Mouse (Mus musculus): Measurements from ENCODE around the gene Aurkaip1. TPM values are rescaled to one million over a fixed set of nuclear protein-coding genes. Genes with fewer than 3 reads are reported as not detected.

Gene Aurkaip1
- polyA plus RNA-seq, 1 experiment from 2014 or later, result 129 TPM

DNA sequence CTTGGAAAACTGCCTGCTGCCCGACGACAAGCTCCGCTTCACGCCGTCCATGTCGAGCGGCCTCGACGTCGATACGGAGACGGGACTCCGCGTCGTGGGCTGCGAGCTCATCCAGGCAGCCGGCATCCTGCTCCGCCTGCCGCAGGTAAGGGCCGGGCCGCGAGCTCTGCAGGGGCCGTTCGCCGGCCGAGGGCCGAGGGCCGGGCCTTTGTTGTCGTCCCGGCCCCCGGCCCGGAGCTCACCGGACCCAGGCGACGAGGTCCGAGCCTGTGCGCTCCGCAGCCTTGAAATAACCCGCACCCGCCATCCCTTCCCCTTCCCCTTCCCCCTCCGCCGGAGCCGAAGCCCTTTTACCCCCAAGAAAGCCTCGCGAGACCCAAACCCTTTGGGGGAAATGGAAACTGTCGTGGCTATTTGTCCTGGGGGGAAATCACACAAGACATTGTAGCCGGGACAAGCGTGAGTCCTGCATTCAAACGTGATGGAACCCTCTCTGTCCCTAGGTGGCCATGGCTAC is 18.3 kb upstream of the Aurkaip1 start:
- Histone ChIP-seq H3K4me2 (ENCODE audit: low read depth) (peak overlapping the region; percentile 84), H3K9me3 (ENCODE audit: control insufficient read depth, low read length) (no peaks in the 10 kb centered on the region), H3K4me3 (ENCODE audit: low read depth, low read length) (peak overlapping the region; percentile 87), H3K27ac (ENCODE audit: low read depth, low read length) (peak overlapping the region; percentile 85), H3K9ac (ENCODE audit: low read length) (peak overlapping the region; percentile 100), H3K4me1 (ENCODE audit: control insufficient read depth, insufficient read depth, low read length) (peaks cover 15% of the 10 kb centered on the region), H3K36me3 (ENCODE audit: control insufficient read depth, insufficient read depth, low read length) (peaks cover 19% of the 10 kb centered on the region), H3K27me3 (ENCODE audit: control insufficient read depth, insufficient read depth, low read length) (no peaks in the 10 kb centered on the region)
- DNase-seq (ENCODE audit: low spot score) (peak; percentile 59), ATAC-seq (ENCODE audit: insufficient read depth, low FRiP score, low TSS enrichment) (peak; percentile 41)
- WGBS, result under 1% methylated on average over 49 of the region's 49 CpGs

GRCm38 (mm10) chr4:155817533-155817932 is 13.5 kb upstream of the Aurkaip1 start:
- H3K9me3 ChIP-seq (ENCODE audit: control insufficient read depth, low read length), result no peaks in the 10 kb centered on the region
- H3K4me3 ChIP-seq (ENCODE audit: low read depth, low read length), result no peak overlapping the region
- ATAC-seq (ENCODE audit: insufficient read depth, low FRiP score, low TSS enrichment), result no peak
- no peaks in the 10 kb centered on the region for H3K27me3 ChIP-seq (ENCODE audit: control insufficient read depth, insufficient read depth, low read length)
- WGBS, result 86% methylated on average over 4 of the region's 4 CpGs
- DNase-seq (ENCODE audit: low spot score), result no peak
- peaks cover 41% of the 10 kb centered on the region for H3K36me3 ChIP-seq (ENCODE audit: control insufficient read depth, insufficient read depth, low read length)
- H3K9ac ChIP-seq (ENCODE audit: low read length), result no peak overlapping the region
- H3K27ac ChIP-seq (ENCODE audit: low read depth, low read length), result no peak overlapping the region
- no peak overlapping the region for H3K4me2 ChIP-seq (ENCODE audit: low read depth)
- peaks cover 10% of the 10 kb centered on the region for H3K4me1 ChIP-seq (ENCODE audit: control insufficient read depth, insufficient read depth, low read length)

GRCm38 (mm10) chr4:155821025-155821424 is 10.0 kb upstream of the Aurkaip1 start:
- no peak for ATAC-seq (ENCODE audit: insufficient read depth, low FRiP score, low TSS enrichment)
- 86% methylated on average over 7 of the region's 7 CpGs for WGBS
- peaks cover 46% of the 10 kb centered on the region for H3K36me3 ChIP-seq (ENCODE audit: control insufficient read depth, insufficient read depth, low read length)

DNA sequence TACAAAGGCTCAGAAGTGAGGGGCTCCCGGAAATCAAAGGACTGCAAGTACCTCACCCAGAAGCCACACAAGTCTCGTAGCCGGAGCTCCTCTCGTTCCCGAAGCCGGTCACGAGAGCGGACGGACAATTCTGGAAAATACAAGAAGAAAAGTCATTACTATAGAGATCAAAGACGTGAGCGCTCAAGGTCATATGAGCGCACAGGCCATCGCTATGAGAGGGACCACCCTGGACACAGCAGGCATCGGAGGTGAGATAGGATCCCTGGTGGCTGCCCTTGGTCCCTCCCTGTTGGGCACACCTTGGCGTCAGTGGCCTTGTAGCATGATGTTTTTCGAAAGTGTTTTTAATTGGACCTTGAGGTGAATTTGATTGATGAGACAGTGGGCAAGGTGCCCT is 7.6 kb upstream of the Aurkaip1 start:
- no peak for ATAC-seq (ENCODE audit: insufficient read depth, low FRiP score, low TSS enrichment)
- H3K36me3 ChIP-seq (ENCODE audit: control insufficient read depth, insufficient read depth, low read length), result peaks cover 39% of the 10 kb centered on the region
- H3K4me3 ChIP-seq (ENCODE audit: low read depth, low read length), result no peak overlapping the region
- H3K27me3 ChIP-seq (ENCODE audit: control insufficient read depth, insufficient read depth, low read length), result no peaks in the 10 kb centered on the region
- H3K4me2 ChIP-seq (ENCODE audit: low read depth), result no peak overlapping the region
- H3K9me3 ChIP-seq (ENCODE audit: control insufficient read depth, low read length), result no peaks in the 10 kb centered on the region
- no peak overlapping the region for H3K9ac ChIP-seq (ENCODE audit: low read length)
- DNase-seq (ENCODE audit: low spot score), result no peak
- no peak overlapping the region for H3K27ac ChIP-seq (ENCODE audit: low read depth, low read length)
- H3K4me1 ChIP-seq (ENCODE audit: control insufficient read depth, insufficient read depth, low read length), result no peaks in the 10 kb centered on the region
- WGBS, result 96% methylated on average over 16 of the region's 16 CpGs

More at GRCm38 (mm10) chr4:155821025-155821424, 10.0 kb upstream of the Aurkaip1 start:
- no peaks in the 10 kb centered on the region for H3K27me3 ChIP-seq (ENCODE audit: control insufficient read depth, insufficient read depth, low read length)
- no peak overlapping the region for H3K9ac ChIP-seq (ENCODE audit: low read length)
- H3K4me3 ChIP-seq (ENCODE audit: low read depth, low read length), result no peak overlapping the region
- H3K4me1 ChIP-seq (ENCODE audit: control insufficient read depth, insufficient read depth, low read length), result no peaks in the 10 kb centered on the region
- no peak overlapping the region for H3K27ac ChIP-seq (ENCODE audit: low read depth, low read length)
- H3K9me3 ChIP-seq (ENCODE audit: control insufficient read depth, low read length), result no peaks in the 10 kb centered on the region
- DNase-seq (ENCODE audit: low spot score), result no peak
- H3K4me2 ChIP-seq (ENCODE audit: low read depth), result no peak overlapping the region

- Histone ChIP-seq H3K4me2 (ENCODE audit: low read depth) (no peak overlapping the region), H3K9me3 (ENCODE audit: control insufficient read depth, low read length) (no peaks in the 10 kb centered on the region), H3K36me3 (ENCODE audit: control insufficient read depth, insufficient read depth, low read length) (0 out of 2 replicates have a peak, but pooled peaks cover under 1% of the 10 kb centered on the region), H3K27ac (ENCODE audit: low read depth, low read length) (no peak overlapping the region), H3K4me1 (ENCODE audit: control insufficient read depth, insufficient read depth, low read length) (peaks cover 7% of the 10 kb centered on the region), H3K4me3 (ENCODE audit: low read depth, low read length) (no peak overlapping the region), H3K27me3 (ENCODE audit: control insufficient read depth, insufficient read depth, low read length) (no peaks in the 10 kb centered on the region), H3K9ac (ENCODE audit: low read length) (no peak overlapping the region)
- 96% methylated on average over 4 of the region's 4 CpGs for WGBS
- DNase-seq (ENCODE audit: low spot score), result no peak
- no peak for ATAC-seq (ENCODE audit: insufficient read depth, low FRiP score, low TSS enrichment)
Measured at GRCm38 (mm10) chr4:155829866-155830265, 1.2 kb upstream of the Aurkaip1 start.

- no peak for ATAC-seq (ENCODE audit: insufficient read depth, low FRiP score, low TSS enrichment)
- Histone ChIP-seq H3K4me3 (ENCODE audit: low read depth, low read length) (peak overlapping the region; percentile 70), H3K9me3 (ENCODE audit: control insufficient read depth, low read length) (no peaks in the 10 kb centered on the region), H3K4me1 (ENCODE audit: control insufficient read depth, insufficient read depth, low read length) (peaks cover 7% of the 10 kb centered on the region), H3K36me3 (ENCODE audit: control insufficient read depth, insufficient read depth, low read length) (no peaks in the 10 kb centered on the region), H3K9ac (ENCODE audit: low read length) (no peak overlapping the region), H3K4me2 (ENCODE audit: low read depth) (peak overlapping the region; percentile 99), H3K27me3 (ENCODE audit: control insufficient read depth, insufficient read depth, low read length) (no peaks in the 10 kb centered on the region), H3K27ac (ENCODE audit: low read depth, low read length) (no peak overlapping the region)
- WGBS, result 55% methylated on average over 8 of the region's 8 CpGs
- DNase-seq (ENCODE audit: low spot score), result no peak
Measured at GRCm38 (mm10) chr4:155830596-155830995, 476 bp upstream of the Aurkaip1 start.

DNA sequence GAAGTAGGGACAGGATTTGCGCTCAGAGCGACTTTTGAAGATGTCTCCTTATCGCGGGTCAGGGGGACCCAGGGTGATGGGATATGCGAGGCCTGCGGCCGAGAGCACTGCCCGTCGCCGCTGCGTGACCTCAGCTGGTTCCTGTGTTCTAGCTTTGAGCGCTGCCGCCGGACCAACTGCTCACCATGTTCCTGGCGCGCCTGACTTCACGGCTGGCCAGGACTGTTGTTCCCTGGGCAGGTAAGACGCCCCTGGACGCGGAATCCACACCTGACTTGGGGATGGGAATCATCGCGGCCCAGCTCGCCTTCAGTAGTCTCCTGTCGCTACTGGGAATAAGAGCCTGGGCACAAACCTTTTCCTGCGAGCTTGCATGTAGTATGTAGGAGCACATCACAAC is 759 bp downstream of the Aurkaip1 start:
- no peak for DNase-seq (ENCODE audit: low spot score)
- H3K9me3 ChIP-seq (ENCODE audit: control insufficient read depth, low read length), result no peaks in the 10 kb centered on the region
- H3K27me3 ChIP-seq (ENCODE audit: control insufficient read depth, insufficient read depth, low read length), result no peaks in the 10 kb centered on the region
- H3K4me2 ChIP-seq (ENCODE audit: low read depth), result peak overlapping the region; percentile 99
- H3K4me1 ChIP-seq (ENCODE audit: control insufficient read depth, insufficient read depth, low read length), result peaks cover 7% of the 10 kb centered on the region
- peak overlapping the region; percentile 70 for H3K4me3 ChIP-seq (ENCODE audit: low read depth, low read length)
- no peaks in the 10 kb centered on the region for H3K36me3 ChIP-seq (ENCODE audit: control insufficient read depth, insufficient read depth, low read length)
- peak; percentile 28 for ATAC-seq (ENCODE audit: insufficient read depth, low FRiP score, low TSS enrichment)
- 1% methylated on average over 25 of the region's 25 CpGs for WGBS
- peak overlapping the region; percentile 70 for H3K9ac ChIP-seq (ENCODE audit: low read length)
- no peak overlapping the region; the same call in 1 of the 2 replicates for H3K27ac ChIP-seq (ENCODE audit: low read depth, low read length)

DNA sequence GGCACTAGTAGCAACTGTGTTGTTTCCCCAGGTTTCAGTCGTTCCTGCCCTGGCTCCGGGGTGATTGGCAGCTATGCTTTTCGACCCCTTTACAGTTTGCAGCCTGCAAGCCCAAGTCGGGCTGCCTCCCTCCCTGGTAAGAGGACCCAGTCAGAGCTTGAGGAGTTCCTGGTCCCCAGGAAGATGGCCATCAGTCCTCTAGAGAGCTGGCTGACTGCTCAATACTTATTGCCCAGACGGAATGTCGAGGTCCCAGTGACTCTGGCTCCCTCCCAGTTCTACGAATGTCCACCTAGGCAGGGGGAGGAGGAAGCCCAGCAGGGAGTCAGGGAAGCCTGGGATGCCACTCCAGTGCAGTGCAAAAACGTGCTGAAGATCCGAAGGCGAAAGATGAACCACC is 1.2 kb downstream of the Aurkaip1 start:
- ATAC-seq (ENCODE audit: insufficient read depth, low FRiP score, low TSS enrichment), result no peak
- H3K9ac ChIP-seq (ENCODE audit: low read length), result peak overlapping the region; percentile 70
- no peak overlapping the region for H3K27ac ChIP-seq (ENCODE audit: low read depth, low read length)
- peak overlapping the region; percentile 99 for H3K4me2 ChIP-seq (ENCODE audit: low read depth)
- peaks cover 7% of the 10 kb centered on the region for H3K4me1 ChIP-seq (ENCODE audit: control insufficient read depth, insufficient read depth, low read length)
- H3K9me3 ChIP-seq (ENCODE audit: control insufficient read depth, low read length), result no peaks in the 10 kb centered on the region
- peak overlapping the region; percentile 70 for H3K4me3 ChIP-seq (ENCODE audit: low read depth, low read length)
- 56% methylated on average over 10 of the region's 10 CpGs for WGBS
- H3K27me3 ChIP-seq (ENCODE audit: control insufficient read depth, insufficient read depth, low read length), result no peaks in the 10 kb centered on the region
- H3K36me3 ChIP-seq (ENCODE audit: control insufficient read depth, insufficient read depth, low read length), result no peaks in the 10 kb centered on the region
- DNase-seq (ENCODE audit: low spot score), result no peak

DNA sequence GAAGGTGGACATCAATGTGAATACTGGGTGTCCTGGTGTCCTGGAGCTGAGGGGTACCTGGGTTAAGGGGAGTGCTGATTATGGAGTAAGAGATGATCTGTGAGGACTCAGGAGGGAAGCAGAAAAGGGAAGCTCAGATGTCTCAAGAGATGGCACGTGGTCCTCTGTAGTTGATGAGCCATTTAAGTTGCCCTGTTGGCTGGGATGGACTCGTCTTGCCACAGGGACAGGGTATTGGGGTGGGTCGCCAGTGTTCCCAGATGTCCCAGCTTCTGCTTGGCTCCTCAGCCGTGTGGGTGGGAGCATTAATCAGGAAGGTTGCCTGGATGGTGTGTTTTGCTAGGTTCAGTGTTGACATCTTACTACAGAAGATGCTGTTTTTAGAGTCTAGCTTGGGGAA is 2.2 kb downstream of the Aurkaip1 start:
- no peak for ATAC-seq (ENCODE audit: insufficient read depth, low FRiP score, low TSS enrichment)
- no peak for DNase-seq (ENCODE audit: low spot score)
- no peak overlapping the region for H3K4me2 ChIP-seq (ENCODE audit: low read depth)
- no peak overlapping the region for H3K4me3 ChIP-seq (ENCODE audit: low read depth, low read length)
- no peak overlapping the region for H3K9ac ChIP-seq (ENCODE audit: low read length)
- no peaks in the 10 kb centered on the region for H3K36me3 ChIP-seq (ENCODE audit: control insufficient read depth, insufficient read depth, low read length)
- H3K9me3 ChIP-seq (ENCODE audit: control insufficient read depth, low read length), result no peaks in the 10 kb centered on the region
- 87% methylated on average over 4 of the region's 4 CpGs for WGBS
- H3K27ac ChIP-seq (ENCODE audit: low read depth, low read length), result no peak overlapping the region
- peaks cover 7% of the 10 kb centered on the region for H3K4me1 ChIP-seq (ENCODE audit: control insufficient read depth, insufficient read depth, low read length)
- no peaks in the 10 kb centered on the region for H3K27me3 ChIP-seq (ENCODE audit: control insufficient read depth, insufficient read depth, low read length)

All from neural tube, embryonic 11.5 days (tissue).